10 mouse cellular contexts compared by ENCODE assay signal in the genomic region with DNA sequence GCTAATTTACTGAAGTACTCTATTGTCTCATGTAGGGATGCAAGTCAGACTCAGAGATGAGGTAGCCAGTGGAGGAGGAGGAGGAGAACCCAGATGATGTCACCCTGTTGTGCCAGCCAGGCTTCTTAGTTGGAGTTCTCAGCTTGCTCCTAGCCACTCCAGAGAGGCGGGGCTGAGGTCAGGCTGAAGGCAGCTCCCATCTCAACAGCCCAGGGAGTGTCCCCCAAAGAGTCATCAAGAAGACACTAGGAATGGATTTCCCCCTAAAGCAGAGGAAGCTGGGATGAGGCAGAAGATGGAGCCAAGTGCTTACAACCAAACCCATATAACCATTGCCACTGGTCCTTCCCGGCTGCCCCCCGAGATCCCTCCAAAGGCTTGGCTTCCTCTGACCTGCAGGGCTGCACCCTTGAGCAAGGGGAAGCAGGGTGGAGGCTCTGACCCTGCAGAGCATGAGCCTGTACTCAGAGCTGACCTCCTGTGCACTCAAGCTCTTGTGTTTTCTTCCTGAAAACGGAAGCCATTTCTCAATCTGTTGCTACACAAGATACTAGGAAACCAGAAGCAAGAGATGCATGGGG. TPM values are rescaled to one million over a fixed set of nuclear protein-coding genes. Genes with fewer than 3 reads are reported as not detected.
DNase-seq lines count a peak whose midpoint lies in the region; ATAC-seq lines count a peak whose summit lies in the region.
"Had no signal": no experiment of that assay in that cellular context is flagged by ENCODE, and none has a peak within 500 bp of the region (broad histone marks: within the 10 kb centered on the region; RNA-seq: fewer than 3 reads in every experiment).

No protein-coding gene starts in this region.

- H3K4me1 ChIP-seq in midbrain, embryonic 10.5 days, result peaks cover 38% of the 10 kb centered on the region
- no peaks in the 10 kb centered on the region for H3K4me1 ChIP-seq in midbrain, embryonic 14.5 days (ENCODE audit: control insufficient read depth, insufficient read depth, low read length)
- H3K4me1 ChIP-seq in liver, embryonic 12.5 days, result peaks cover 68% of the 10 kb centered on the region

- H3K4me2 ChIP-seq in midbrain, embryonic 14.5 days (ENCODE audit: low read length), result no peak overlapping the region
- H3K4me2 ChIP-seq in liver, embryonic 12.5 days, result no peak overlapping the region

- intact Hi-C loops in left cerebral cortex, postnatal 36 days (cut with DNase I), result no loop called here

- H3K36me3 ChIP-seq in midbrain, embryonic 10.5 days, result no peaks in the 10 kb centered on the region
- no peaks in the 10 kb centered on the region for H3K36me3 ChIP-seq in midbrain, embryonic 14.5 days (ENCODE audit: control insufficient read depth, insufficient read depth, low read length)
- H3K36me3 ChIP-seq in liver, embryonic 12.5 days, result no peaks in the 10 kb centered on the region

- no peaks in the 10 kb centered on the region for H3K9me3 ChIP-seq in midbrain, embryonic 10.5 days (replicated peaks)
- H3K9me3 ChIP-seq in midbrain, embryonic 14.5 days (ENCODE audit: control insufficient read depth, low read length), result no peaks in the 10 kb centered on the region
- H3K9me3 ChIP-seq in liver, embryonic 12.5 days (replicated peaks), result no peaks in the 10 kb centered on the region

- peak; percentile 60 for DNase-seq in gastrocnemius, adult 18-20 months (ENCODE audit: low spot score)
- no peak for DNase-seq in gastrocnemius, postnatal 10 days
- no peak for DNase-seq in midbrain, embryonic 10.5 days (ENCODE audit: low spot score)
- DNase-seq in midbrain, embryonic 14.5 days, result no peak
- no peak for DNase-seq in frontal cortex, postnatal 10 days (ENCODE audit: low spot score in 2 of 2)
- no peak for DNase-seq in left cerebral cortex, postnatal 36 days (ENCODE audit: low spot score in 2 of 2)
- DNase-seq in cerebellum, postnatal 10 days, result no peak
- DNase-seq: heart, postnatal 4 days; layer of hippocampus, postnatal 36 days had no signal

- H3K27ac ChIP-seq in midbrain, embryonic 10.5 days (replicated peaks), result peak overlapping the region; percentile 35; the same call in 1 of the 2 replicates
- no peak overlapping the region for H3K27ac ChIP-seq in midbrain, embryonic 14.5 days (replicated peaks; ENCODE audit: low read depth, low read length)
- 0 out of 2 replicates have a peak overlapping the region, but pooled peaks have one; percentile 15 for H3K27ac ChIP-seq in liver, embryonic 12.5 days

- H3K4me3 ChIP-seq in midbrain, embryonic 10.5 days, result no peak overlapping the region
- no peak overlapping the region for H3K4me3 ChIP-seq in midbrain, embryonic 14.5 days (replicated peaks; ENCODE audit: low read depth, low read length)
- no peak overlapping the region for H3K4me3 ChIP-seq in liver, embryonic 12.5 days

- H3K27me3 ChIP-seq in midbrain, embryonic 10.5 days (ENCODE audit: low read depth, poor library complexity, severe bottlenecking), result no peaks in the 10 kb centered on the region
- H3K27me3 ChIP-seq in midbrain, embryonic 14.5 days (ENCODE audit: control insufficient read depth, insufficient read depth, low read length), result no peaks in the 10 kb centered on the region
- 0 out of 2 replicates have a peak, but pooled peaks cover under 1% of the 10 kb centered on the region for H3K27me3 ChIP-seq in liver, embryonic 12.5 days (replicated peaks)

- ATAC-seq in midbrain, embryonic 14.5 days (ENCODE audit: low FRiP score, low TSS enrichment), result no peak
- ATAC-seq in liver, embryonic 12.5 days, result peak; percentile 48

- 83% methylated on average over 4 of the region's 4 CpGs for WGBS in midbrain, embryonic 10.5 days
- 85% methylated on average over 4 of the region's 4 CpGs for WGBS in midbrain, embryonic 14.5 days
- 33% methylated on average over 4 of the region's 4 CpGs for WGBS in liver, embryonic 12.5 days (ENCODE audit: insufficient replicate concordance)

- no peak overlapping the region for H3K9ac ChIP-seq in midbrain, embryonic 14.5 days (replicated peaks; ENCODE audit: low read length)
- H3K9ac ChIP-seq in liver, embryonic 12.5 days, result no peak overlapping the region

RNA-seq across cellular contexts. Expression of a gene that starts 58.4 kb away (rescaled TPM):
- total RNA-seq in gastrocnemius, adult 18-20 months (2021), result 100 to 1,000 TPM; 103 to 116 TPM
- total RNA-seq in gastrocnemius, postnatal 10 days (2021), result 100 to 1,000 TPM; 103 to 118 TPM
- 1.7 and 2.5 TPM in 2 replicates for polyA plus RNA-seq in midbrain, embryonic 10.5 days (2016; fragmentation: Nextera tagmentation; extraction: Ambion mirVana)
- polyA plus RNA-seq in midbrain, embryonic 14.5 days (2014; fragmentation: Nextera tagmentation; extraction: Ambion mirVana), result 5.2 and 5.8 TPM in 2 replicates
- polyA plus RNA-seq in liver, embryonic 12.5 days (2016; fragmentation: Nextera tagmentation; extraction: Ambion mirVana), result 2.4 and 3.1 TPM in 2 replicates
- 10 to 100 TPM; 53.4 to 70.5 TPM for total RNA-seq in left cerebral cortex, postnatal 36 days (2021)
